Mouse (Mus musculus): ENCODE measurements around the gene Arl6ip1.

Arl6ip1 gene

GRCm38 (mm10) chr7:118120654-118121053, 8.8 kb downstream of the Arl6ip1 start:
- no peak for TF ChIP-seq GATA4 (IDR thresholded peaks at IDR 0.05; ENCODE audit: insufficient replicate concordance, low read length)

GRCm38 (mm10) chr7:118119946-118120345, 9.5 kb downstream of the Arl6ip1 start:
- TF ChIP-seq GATA4 (IDR thresholded peaks at IDR 0.05; ENCODE audit: insufficient replicate concordance, low read length): no peak

- no peak for TF ChIP-seq GATA4 (IDR thresholded peaks at IDR 0.05; ENCODE audit: insufficient replicate concordance, low read length)
These were observed 10.3 kb downstream of the Arl6ip1 start for GRCm38 (mm10) chr7:118119142-118119541.

GRCm38 (mm10) chr7:118118426-118118825, 11.0 kb downstream of the Arl6ip1 start:
- no peak for TF ChIP-seq GATA4 (IDR thresholded peaks at IDR 0.05; ENCODE audit: insufficient replicate concordance, low read length)

- TF ChIP-seq GATA4 (IDR thresholded peaks at IDR 0.05; ENCODE audit: insufficient replicate concordance, low read length): no peak
These were observed 11.8 kb downstream of the Arl6ip1 start for GRCm38 (mm10) chr7:118117539-118118210.

- no peak for TF ChIP-seq GATA4 (IDR thresholded peaks at IDR 0.05; ENCODE audit: insufficient replicate concordance, low read length)
These were observed 12.5 kb downstream of the Arl6ip1 start for GRCm38 (mm10) chr7:118116787-118117538.

GRCm38 (mm10) chr7:118115877-118116568, 13.4 kb downstream of the Arl6ip1 start, which contains the start of gene Rps15a:
Rps15a (minus strand) TSS chr7:118116188.
- no peak for TF ChIP-seq GATA4 (IDR thresholded peaks at IDR 0.05; ENCODE audit: insufficient replicate concordance, low read length)

GRCm38 (mm10) chr7:118115533-118115876, 14.0 kb downstream of the Arl6ip1 start:
- TF ChIP-seq GATA4 (IDR thresholded peaks at IDR 0.05; ENCODE audit: insufficient replicate concordance, low read length): no peak

- no peak for TF ChIP-seq GATA4 (IDR thresholded peaks at IDR 0.05; ENCODE audit: insufficient replicate concordance, low read length)
These were observed 15.7 kb downstream of the Arl6ip1 start for GRCm38 (mm10) chr7:118113541-118114297.

- no peak for TF ChIP-seq GATA4 (IDR thresholded peaks at IDR 0.05; ENCODE audit: insufficient replicate concordance, low read length)
These were observed 18.3 kb downstream of the Arl6ip1 start for GRCm38 (mm10) chr7:118111128-118111527.

- no peak for TF ChIP-seq GATA4 (IDR thresholded peaks at IDR 0.05; ENCODE audit: insufficient replicate concordance, low read length)
These were observed 21.8 kb downstream of the Arl6ip1 start for GRCm38 (mm10) chr7:118107671-118108070.

GRCm38 (mm10) chr7:118104458-118105052, 24.9 kb downstream of the Arl6ip1 start:
- TF ChIP-seq GATA4 (IDR thresholded peaks at IDR 0.05; ENCODE audit: insufficient replicate concordance, low read length): no peak

- no peak for TF ChIP-seq GATA4 (IDR thresholded peaks at IDR 0.05; ENCODE audit: insufficient replicate concordance, low read length)
These were observed 25.7 kb downstream of the Arl6ip1 start for GRCm38 (mm10) chr7:118103462-118104379.
